Mouse (Mus musculus) heart, adult 2 months (tissue): ENCODE results near the gene Pdzk1ip1. TPM values are rescaled to one million over a fixed set of nuclear protein-coding genes. Genes with fewer than 3 reads are reported as not detected.

ENCODE experiments used
- DNase-seq, 2 experiments: peaks; one replicate each; pipeline ENCODE4 v3.0.0; 2021
- H3K27ac ChIP-seq: fragments of 200-600 bp; 2 replicates; pipeline ENCODE4 v1.8.1; 2022
- H3K27me3 ChIP-seq: fragments of 200-500 bp; 2 replicates; pipeline ENCODE4 v1.6.1; 2012; ENCODE audit warnings: mild to moderate bottlenecking, low read length, inconsistent platforms, mixed read lengths; ENCODE audit not compliant: control insufficient read depth, insufficient read depth
- H3K36me3 ChIP-seq: fragments of 200-500 bp; 2 replicates; pipeline ENCODE4 v1.6.1; 2012; ENCODE audit warnings: low read length, inconsistent platforms; ENCODE audit not compliant: control insufficient read depth, insufficient read depth
- H3K4me1 ChIP-seq: fragments of 200-500 bp; 2 replicates; pipeline ENCODE4 v1.6.1; 2011; ENCODE audit warnings: low read length; ENCODE audit not compliant: control insufficient read depth, insufficient read depth
- H3K4me3 ChIP-seq: fragments of 200-600 bp; 2 replicates; pipeline ENCODE4 v1.8.1; 2022
- H3K79me2 ChIP-seq: fragments of 200-500 bp; replicated peaks from 2 replicates; pipeline ENCODE4 v1.6.1; 2012; ENCODE audit warnings: mild to moderate bottlenecking, inconsistent platforms, low read length, moderate library complexity, mixed read lengths; ENCODE audit not compliant: control insufficient read depth, insufficient read depth
- H3K9ac ChIP-seq: fragments of 200-500 bp; 2 replicates; pipeline ENCODE4 v1.6.1; 2012; ENCODE audit warnings: low read depth, mild to moderate bottlenecking, control low read depth, inconsistent platforms, low read length, mixed read lengths
- CTCF ChIP-seq: fragments of 200-600 bp; IDR thresholded peaks from 2 replicates; pipeline ENCODE4 v1.8.1; 2022; ENCODE audit warnings: antibody characterized with exemption, mild to moderate bottlenecking, moderate library complexity
- EP300 ChIP-seq: fragments of 200-500 bp; IDR thresholded peaks from 2 replicates; pipeline ENCODE4 v1.6.1; 2011; ENCODE audit warnings: low read depth, low read length, control low read depth; ENCODE audit not compliant: insufficient read depth
- POLR2A ChIP-seq: fragments of 200-500 bp; IDR thresholded peaks from 2 replicates; pipeline ENCODE4 v1.6.1; 2011; ENCODE audit warnings: mild to moderate bottlenecking, low read depth, low read length, control low read depth; ENCODE audit not compliant: insufficient read depth
- WGBS: fragments of 180-500 bp; shearing (Covaris S2); methylation state at CpG from one replicate; pipeline ENCODE4 v1.1.7; 2018; 5-methylcytosine and 5-hydroxymethylcytosine counted together
- intact Hi-C: fragments of 180-260 bp; cut with DNase I; formaldehyde crosslinking; loops from one replicate; pipeline ENCODE4 v1.15.1; 2025
- polyA plus RNA-seq: library from polyadenylated mRNA; depleted of rRNA; stranded (reverse); fragments of >200 nt; gene quantifications from 2 replicates; pipeline ENCODE4 v1.2.3, GENCODE M21; 2012
- total RNA-seq, 2 experiments: library from RNA; stranded (reverse); gene quantifications; 2 replicates each; pipeline ENCODE4 v1.2.3; 2021

Pdzk1ip1 gene
- total and polyA plus RNA-seq, 3 experiments = 0.70 to 1.9 (median 0.86) TPM

DNA sequence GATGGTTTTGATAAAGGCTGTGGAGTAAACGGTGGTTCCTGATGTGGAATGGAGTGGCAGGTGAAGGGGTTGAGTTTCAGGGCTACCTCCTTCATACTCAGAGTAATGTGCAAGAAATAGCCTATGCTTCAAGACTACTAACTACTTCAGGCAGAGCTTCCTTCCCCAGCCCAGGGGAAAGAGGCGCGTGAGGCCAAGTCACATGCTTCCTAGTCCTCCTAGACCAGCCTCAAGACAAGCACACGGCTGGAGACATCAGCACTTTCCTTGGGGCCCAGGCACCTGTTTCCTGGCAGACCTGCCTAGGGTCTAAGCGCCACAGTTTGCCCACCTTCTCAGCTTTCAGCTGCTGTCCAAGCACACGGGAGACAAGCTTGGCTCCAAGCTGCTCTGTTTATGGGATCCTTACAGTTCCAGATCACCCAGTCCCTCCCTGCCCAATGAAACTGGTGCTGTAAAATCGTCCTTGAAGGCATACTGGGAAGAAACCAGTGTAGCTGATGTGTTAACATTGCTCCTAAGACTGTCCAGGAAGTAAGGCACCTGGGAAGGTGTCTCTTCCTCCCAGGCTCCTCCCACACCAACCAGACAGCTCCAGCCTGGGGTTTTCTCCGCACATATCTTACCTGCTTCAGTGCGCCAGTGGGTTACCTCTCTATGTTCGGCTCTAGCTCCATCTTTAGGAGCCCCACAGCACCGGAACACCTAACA lies 8.1 kb downstream of the Pdzk1ip1 start:
- TF ChIP-seq CTCF (no peak), EP300 (no peak), POLR2A (no peak)
- Histone ChIP-seq H3K4me1 (peaks cover 4% of the 10 kb centered on the region), H3K27ac (no peak overlapping the region), H3K4me3 (no peak overlapping the region; the same call in 1 of the 2 replicates), H3K79me2 (no peaks in the 10 kb centered on the region), H3K27me3 (peaks cover 2% of the 10 kb centered on the region; the same call in 1 of the 2 replicates), H3K36me3 (no peaks in the 10 kb centered on the region), H3K9ac (peak overlapping the region; percentile 20; the same call in 1 of the 2 replicates)
- intact Hi-C loops = no loop called here
- no peak for DNase-seq
- WGBS = 14% methylated on average over 11 of the region's 11 CpGs

DNA sequence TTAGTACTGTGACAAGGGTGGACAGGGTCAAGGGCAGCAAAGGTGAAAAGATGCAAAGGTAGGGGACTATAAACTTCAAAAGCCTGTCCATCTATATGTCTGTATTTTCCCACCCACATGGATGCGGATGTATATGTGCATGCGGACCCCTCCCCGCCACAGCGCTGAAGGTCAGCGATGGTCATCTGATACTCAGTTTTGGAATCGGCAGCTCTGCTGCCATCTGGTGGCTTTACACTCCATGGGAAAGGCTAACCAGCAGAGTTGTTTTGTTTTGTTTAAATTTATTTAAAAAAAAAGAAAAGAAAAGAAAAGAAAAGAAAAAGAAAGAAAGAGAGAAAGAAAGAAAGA lies 8.6 kb downstream of the Pdzk1ip1 start:
- H3K27me3 ChIP-seq = peaks cover 2% of the 10 kb centered on the region; the same call in 1 of the 2 replicates
- intact Hi-C loops = no loop called here
- TF ChIP-seq CTCF (peak; percentile 73), POLR2A (no peak), EP300 (no peak)
- H3K9ac ChIP-seq = no peak overlapping the region
- H3K4me3 ChIP-seq = no peak overlapping the region
- H3K36me3 ChIP-seq = no peaks in the 10 kb centered on the region
- no peaks in the 10 kb centered on the region for H3K79me2 ChIP-seq
- DNase-seq = no peak
- WGBS = 2% methylated on average over 6 of the region's 6 CpGs
- H3K27ac ChIP-seq = no peak overlapping the region
- H3K4me1 ChIP-seq = peaks cover 4% of the 10 kb centered on the region

DNA sequence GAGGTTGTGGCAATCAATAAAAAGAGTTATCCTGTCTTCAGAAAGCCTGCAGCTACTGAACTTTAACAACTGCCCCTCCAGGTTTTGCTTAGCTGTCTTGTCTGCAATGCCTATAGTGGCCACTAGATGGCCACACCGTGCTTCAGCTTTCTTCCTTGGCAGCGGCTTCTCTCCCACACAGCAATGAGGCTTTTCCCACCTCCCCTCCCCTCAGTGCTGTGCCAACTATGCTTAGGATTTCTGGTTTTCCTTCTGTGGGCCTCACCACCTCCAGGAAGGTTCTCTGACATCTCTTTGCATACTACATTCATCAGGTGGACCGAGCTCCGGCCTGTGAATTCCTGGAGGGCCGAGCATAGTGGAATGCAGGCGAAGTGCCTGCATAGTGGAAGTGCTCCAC lies 13.2 kb downstream of the Pdzk1ip1 start:
- Histone ChIP-seq H3K4me3 (no peak overlapping the region), H3K36me3 (no peaks in the 10 kb centered on the region), H3K79me2 (no peaks in the 10 kb centered on the region), H3K4me1 (no peaks in the 10 kb centered on the region), H3K9ac (no peak overlapping the region), H3K27ac (no peak overlapping the region), H3K27me3 (peaks cover 2% of the 10 kb centered on the region; the same call in 1 of the 2 replicates)
- intact Hi-C loops = no loop called here
- 37% methylated on average over 6 of the region's 6 CpGs for WGBS
- no peak for TF ChIP-seq POLR2A
- TF ChIP-seq CTCF = no peak; the same call in 1 of the 2 replicates
- TF ChIP-seq EP300 = no peak
- DNase-seq = peak; percentile 22 to 55

DNA sequence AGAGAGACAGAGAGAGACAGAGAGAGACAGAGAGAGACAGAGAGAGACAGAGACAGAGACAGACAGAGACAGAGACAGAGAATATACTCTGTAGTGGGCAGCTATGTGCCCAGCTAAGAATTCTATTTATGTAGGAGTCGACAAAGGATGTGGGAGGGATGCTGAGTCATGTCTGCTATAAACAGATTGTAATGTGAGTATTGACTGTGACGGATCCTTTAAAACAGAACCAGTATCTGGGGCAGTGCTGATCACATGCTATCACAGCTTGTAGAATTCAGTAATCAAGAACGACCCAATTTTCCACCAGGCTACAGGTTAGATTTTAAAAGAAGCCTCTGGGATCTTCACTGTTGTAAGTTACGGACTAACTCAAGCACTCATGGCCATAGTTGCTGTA lies 15.0 kb downstream of the Pdzk1ip1 start:
- H3K4me3 ChIP-seq = no peak overlapping the region
- no peak for DNase-seq
- H3K4me1 ChIP-seq = no peaks in the 10 kb centered on the region
- H3K79me2 ChIP-seq = no peaks in the 10 kb centered on the region
- no peaks in the 10 kb centered on the region for H3K36me3 ChIP-seq
- intact Hi-C loops = no loop called here
- H3K27ac ChIP-seq = no peak overlapping the region
- 29% methylated on average over 4 of the region's 4 CpGs for WGBS
- H3K9ac ChIP-seq = no peak overlapping the region
- H3K27me3 ChIP-seq = peaks cover 2% of the 10 kb centered on the region; the same call in 1 of the 2 replicates
- TF ChIP-seq POLR2A (no peak), EP300 (no peak), CTCF (no peak)

DNA sequence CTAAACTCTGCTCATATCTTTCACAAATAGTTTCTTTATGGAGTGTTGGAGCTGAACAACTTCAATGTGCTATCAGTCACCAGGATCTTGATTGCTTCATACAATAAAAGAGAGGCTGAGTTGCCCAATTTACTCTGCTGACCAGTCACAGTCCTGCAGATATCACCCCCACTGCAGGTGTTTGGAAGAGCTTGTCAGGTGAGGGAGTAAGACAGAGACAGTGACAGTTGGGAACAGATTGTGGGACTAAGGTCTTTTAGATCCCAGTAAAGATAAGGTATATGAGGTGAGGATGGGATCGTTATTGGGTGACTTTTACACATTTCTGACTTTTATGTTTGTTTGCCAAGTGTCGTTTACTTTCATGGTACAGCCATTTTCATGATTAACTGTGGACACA lies 22.7 kb downstream of the Pdzk1ip1 start:
- H3K9ac ChIP-seq = no peak overlapping the region
- H3K27ac ChIP-seq = no peak overlapping the region
- no peaks in the 10 kb centered on the region for H3K79me2 ChIP-seq
- H3K36me3 ChIP-seq = no peaks in the 10 kb centered on the region
- H3K27me3 ChIP-seq = no peaks in the 10 kb centered on the region
- H3K4me3 ChIP-seq = no peak overlapping the region
- TF ChIP-seq POLR2A = no peak
- TF ChIP-seq CTCF = no peak
- TF ChIP-seq EP300 = no peak
- intact Hi-C loops = no loop called here
- no peaks in the 10 kb centered on the region for H3K4me1 ChIP-seq
- DNase-seq = no peak
- WGBS = 62% methylated on average over 2 of the region's 2 CpGs

DNA sequence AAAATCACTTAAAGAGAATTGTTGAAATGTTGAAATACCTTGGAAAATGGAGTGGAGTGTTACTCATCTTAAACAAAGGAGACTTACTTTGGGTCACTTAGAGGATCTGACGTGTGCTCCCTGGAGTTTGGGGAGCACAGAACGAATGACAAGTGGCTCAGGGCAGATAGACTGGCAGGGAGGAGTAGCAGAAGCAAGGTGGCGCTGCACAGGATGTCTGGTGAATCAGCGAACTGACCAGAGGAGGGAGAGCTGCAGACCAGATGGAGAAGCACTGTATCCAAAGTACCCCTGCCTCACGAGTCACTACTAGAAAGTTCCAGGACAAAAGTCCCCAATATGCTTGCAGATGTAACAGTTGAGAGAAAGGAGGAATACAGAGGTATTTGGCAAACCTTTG lies 24.8 kb downstream of the Pdzk1ip1 start:
- WGBS = 24% methylated on average over 5 of the region's 5 CpGs
- H3K4me1 ChIP-seq = no peaks in the 10 kb centered on the region
- intact Hi-C loops = no loop called here
- TF ChIP-seq CTCF (no peak), EP300 (no peak), POLR2A (no peak)
- no peak overlapping the region for H3K9ac ChIP-seq
- no peak overlapping the region for H3K4me3 ChIP-seq
- no peaks in the 10 kb centered on the region for H3K79me2 ChIP-seq
- DNase-seq = no peak
- no peaks in the 10 kb centered on the region for H3K27me3 ChIP-seq
- no peaks in the 10 kb centered on the region for H3K36me3 ChIP-seq
- H3K27ac ChIP-seq = no peak overlapping the region
